Mouse (Mus musculus) right cerebral cortex, adult 2 months (tissue): ENCODE results near the gene Efcab11.

Source experiments
- DNase-seq, 2 experiments: peaks; one replicate each; pipeline ENCODE4 v3.0.0; 2021 to 2022; ENCODE audit warnings: low spot score in 2 of 2

Gene Efcab11

DNA sequence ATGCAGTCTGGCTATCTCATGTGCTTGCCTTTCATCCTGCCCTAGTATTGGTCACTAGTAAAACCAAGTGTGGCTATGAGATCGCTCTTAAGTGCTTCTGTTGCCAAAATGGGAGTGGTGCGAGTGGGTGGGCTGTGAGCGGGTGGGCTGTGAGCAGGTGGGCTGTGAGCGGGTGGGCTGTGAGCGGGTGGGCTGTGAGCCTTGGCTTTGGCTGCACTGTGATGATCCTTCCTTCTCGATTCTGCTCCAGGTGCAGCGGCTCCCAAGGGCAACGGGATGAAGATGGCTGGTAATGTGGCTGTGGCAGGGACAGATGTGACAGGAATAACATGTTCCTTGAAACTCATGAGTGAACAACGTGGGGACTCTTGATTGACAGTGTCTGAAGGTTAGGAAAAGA, 128.0 kb downstream of the Efcab11 start:
- no peak for DNase-seq

GRCm38 (mm10) chr12:99752986-99753385, 131.3 kb downstream of the Efcab11 start:
- no peak for DNase-seq

- no peak for DNase-seq
These were observed 134.8 kb downstream of the Efcab11 start for GRCm38 (mm10) chr12:99749391-99749790.

DNA sequence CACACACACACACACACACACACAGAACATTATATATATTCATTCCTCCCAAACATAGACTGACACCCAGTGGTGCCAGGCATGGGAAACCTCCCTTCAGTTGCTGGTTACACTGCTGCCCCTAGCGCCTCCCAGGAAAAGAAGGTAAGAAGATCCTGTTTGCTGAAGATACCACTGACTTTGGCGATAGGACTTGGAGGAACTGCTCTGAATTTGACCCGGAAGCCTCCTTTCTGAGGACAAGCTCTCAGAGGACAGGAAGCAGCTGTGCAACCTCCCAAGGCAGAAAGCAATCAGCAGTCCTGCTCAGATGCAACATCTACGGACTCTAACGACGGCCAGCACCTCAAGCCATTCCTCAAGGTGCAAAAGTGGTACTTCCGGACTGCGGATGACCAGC, 142.6 kb downstream of the Efcab11 start:
- DNase-seq: no peak

- no peak for DNase-seq
These were observed 145.0 kb downstream of the Efcab11 start for GRCm38 (mm10) chr12:99739211-99739610.

DNA sequence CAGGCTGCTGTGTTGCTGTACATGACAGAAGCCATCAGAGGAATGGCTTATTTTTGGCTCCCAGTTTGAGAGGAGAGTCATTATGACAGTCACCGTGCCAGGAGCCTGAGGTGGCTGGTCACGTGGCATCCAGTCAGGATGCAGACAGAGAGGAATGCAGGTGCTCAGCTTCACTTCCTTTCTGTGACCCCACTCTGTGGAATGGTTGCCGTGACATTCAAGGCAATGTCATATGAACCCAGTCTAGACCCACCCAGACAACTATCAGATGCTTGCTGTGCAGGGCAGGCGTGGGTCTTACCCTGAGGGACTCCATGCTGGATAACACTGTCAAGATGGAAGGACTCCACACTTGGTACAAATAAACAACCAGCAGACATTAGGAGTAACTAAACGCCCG, 146.0 kb downstream of the Efcab11 start:
- DNase-seq: no peak

DNA sequence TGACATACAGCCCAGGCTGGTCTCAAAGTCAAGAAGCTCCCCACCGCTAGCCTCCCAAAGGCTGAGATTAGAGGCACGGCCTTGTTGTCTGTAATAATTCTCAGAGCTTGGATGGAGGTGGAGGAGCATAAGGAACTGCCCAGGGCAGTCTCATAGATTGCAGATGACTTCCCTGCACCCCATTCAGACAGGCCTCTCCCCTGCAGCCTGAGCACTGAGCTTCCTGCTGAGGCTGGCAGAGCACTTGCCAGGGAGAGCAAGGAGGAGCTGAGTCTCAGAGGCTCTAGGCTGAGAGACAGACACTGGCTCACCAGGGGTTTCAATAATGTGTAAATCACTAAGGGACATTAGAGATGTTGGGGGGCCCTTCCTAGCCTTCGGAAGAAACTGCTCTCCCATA, 147.3 kb downstream of the Efcab11 start:
- no peak for DNase-seq

DNA sequence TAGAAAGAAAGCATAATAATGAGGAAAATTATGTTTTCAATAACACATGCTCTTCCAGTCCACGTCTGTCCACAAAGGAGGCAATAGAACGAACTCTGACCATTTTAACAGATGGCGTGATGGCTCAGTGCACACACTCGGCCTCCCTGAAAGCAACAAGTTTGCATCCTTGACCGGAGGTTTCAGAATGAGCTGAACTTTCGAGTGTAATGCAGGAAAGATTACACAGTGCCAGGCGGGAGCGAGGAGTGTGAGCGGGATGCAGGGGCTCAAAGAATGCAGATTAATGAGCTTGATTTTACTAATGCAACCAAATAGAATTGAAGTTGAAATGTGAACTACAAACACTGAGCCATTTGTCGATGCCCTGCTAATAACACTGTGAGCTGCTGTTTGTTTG, 149.1 kb downstream of the Efcab11 start:
- DNase-seq: no peak

DNA sequence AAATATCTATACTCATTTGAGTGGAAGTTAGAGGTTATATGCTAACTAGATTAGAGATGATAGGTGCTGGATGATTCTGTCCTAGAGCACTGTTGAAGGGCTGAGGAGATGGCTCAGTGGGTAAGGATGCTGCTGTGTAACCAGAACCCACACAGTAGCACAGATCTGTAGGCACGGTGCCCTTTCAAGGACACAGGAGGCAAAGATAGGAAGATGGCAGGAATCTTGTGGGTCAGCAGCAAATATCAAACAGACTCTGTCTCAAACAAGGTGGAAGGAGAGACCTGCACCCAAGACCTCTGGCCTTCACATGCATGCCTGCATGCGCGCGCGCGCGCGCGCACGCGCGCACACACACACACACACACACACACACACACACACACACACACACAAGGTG, 160.0 kb downstream of the Efcab11 start:
- no peak for DNase-seq

DNA sequence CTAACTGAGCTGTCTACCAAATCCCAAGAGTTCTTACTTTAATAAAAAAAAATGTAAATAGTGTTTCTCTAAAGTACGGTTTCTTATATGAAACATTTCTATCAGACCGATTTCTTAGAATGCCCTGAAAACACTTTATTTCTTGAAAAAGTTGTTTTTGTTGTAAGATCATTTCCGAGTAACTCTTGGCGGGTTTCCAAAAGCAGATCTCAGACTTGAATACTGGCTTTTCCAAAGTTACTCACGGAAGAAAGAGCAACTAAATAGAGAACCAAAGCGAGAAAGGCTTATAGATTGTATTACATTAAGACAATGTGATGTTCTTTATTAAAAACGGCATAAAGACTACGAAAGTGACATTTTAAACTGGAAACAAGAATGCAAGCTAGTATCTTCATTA, 160.4 kb downstream of the Efcab11 start:
- no peak for DNase-seq

GRCm38 (mm10) chr12:99721318-99721717, 162.9 kb downstream of the Efcab11 start:
- peak; percentile 65 to 66 for DNase-seq

GRCm38 (mm10) chr12:99719777-99720176, 164.5 kb downstream of the Efcab11 start:
- DNase-seq: peak in 1 of 2 experiments; percentile 28

DNA sequence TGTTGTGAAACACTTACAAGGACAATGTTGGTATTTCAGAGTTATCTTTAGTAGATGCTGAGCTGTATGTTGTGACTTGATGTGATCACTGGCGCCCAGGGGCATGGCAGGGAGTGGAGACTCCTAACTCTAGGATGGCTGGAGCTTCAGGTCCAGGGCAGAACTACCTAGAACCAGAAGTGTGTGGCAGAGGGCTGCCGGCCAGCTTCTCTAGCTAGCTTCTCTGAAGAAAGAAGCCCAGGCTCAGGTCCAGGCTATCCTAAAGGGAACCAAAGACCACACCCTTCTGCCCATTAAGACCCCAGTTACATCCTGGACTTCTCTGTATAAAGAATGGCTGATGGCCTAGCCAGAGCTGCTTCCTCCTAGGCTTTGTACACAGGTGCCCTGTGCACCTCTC, 166.1 kb downstream of the Efcab11 start:
- DNase-seq: no peak

GRCm38 (mm10) chr12:99716038-99716610, 168.1 kb downstream of the Efcab11 start:
- peak; percentile 41 to 44 for DNase-seq

DNA sequence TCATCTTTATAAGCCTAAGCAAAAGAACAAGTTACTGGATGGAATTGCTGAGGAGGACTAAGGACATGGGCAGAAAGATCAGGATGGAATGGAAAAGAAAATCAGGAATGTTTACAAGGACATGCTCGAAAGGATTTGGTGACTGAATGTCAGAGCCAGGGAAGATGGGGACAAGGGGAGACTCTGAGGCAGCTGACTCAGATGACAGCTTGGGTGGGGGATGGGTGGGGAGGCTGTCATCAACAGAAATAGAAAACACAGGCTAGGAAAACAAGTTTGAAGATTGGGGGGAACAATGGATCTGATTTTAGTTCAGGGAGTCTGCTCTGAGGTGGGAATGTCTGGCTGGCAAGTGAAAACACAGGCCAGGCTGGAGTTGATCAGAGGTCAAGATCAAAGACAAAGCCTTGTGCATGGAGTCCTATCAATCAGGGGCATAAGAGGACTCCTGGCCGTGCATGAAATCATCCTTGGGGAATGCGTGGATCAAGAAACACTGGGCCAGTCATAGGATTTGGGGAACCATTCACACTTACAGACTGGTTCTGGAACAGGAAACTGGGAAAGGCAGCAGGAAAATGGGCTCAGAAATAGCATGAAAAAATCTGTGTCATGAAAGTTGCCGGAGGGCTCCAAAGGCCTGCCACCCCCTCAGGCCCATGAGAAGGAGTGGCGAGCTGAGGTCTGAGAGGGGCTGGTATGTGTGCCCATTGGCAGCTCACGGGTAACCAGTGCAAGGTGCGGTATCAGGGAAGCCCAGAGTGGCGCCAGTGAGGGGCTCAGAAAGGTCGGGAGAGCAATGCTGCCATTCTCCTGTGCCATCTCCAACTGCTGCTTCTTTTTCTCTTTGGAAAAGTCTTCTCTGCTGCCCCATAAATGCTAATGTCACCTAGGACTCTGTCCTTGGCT, 168.9 kb downstream of the Efcab11 start:
- DNase-seq: no peak

GRCm38 (mm10) chr12:99712214-99712613, 172.0 kb downstream of the Efcab11 start:
- DNase-seq: no peak

DNA sequence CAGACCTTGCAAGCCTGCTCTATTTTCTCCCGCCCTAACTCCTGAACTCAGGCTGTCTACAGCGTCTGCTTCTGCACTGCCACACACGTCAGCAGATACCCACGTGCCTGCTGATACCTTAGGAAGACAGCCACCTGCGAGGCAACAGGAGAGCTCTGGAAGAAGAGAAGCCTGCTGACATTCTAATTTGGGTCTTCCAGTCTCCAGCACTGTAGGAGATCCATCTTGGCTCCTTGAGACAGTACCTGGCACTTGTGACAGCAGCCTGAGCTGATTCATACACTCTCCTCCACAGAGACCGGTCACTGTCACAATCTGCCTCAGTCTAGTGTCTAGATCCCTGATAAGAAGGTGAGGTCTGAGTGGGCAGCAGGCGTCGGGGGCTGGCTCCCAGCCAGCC, 182.0 kb downstream of the Efcab11 start:
- DNase-seq: no peak

GRCm38 (mm10) chr12:99700380-99700779, 183.9 kb downstream of the Efcab11 start:
- DNase-seq: no peak

- no peak for DNase-seq
These were observed 184.7 kb downstream of the Efcab11 start for GRCm38 (mm10) chr12:99699379-99700023.

GRCm38 (mm10) chr12:99694066-99694465, 190.2 kb downstream of the Efcab11 start:
- DNase-seq: no peak

- no peak for DNase-seq
These were observed 197.7 kb downstream of the Efcab11 start for GRCm38 (mm10) chr12:99686418-99686992.

DNA sequence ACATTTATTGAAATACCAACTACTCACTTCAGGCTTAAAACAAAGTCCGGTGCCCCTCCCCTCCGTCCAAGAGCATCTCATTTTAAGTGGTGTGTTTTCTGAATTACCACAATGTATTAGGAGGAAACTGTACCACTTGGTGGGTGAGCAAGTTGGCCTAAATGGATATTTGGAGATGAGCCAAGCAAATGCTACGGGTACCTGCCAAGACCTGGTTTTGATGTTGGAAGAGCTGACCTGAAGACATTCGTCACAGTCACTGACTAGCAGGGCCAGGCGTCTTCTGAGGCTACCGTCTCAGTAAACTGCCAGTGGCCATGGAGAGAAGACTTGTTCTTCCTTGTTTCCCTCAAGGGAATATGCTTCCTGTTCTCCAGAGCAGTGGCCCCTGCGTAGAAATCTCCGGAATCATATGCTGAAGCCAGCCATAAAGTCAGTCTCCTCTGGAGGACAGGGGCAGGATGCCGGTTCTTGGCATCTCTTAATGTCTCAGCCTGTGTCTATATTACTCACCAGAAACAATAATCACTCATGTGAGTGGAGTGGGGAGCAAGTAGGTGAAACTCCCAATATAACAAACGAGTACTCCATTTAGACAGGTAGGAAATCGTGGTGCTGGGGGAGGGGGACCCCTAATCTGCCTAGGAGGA, 198.7 kb downstream of the Efcab11 start:
- no peak for DNase-seq
